Mouse (Mus musculus) layer of hippocampus, postnatal 10 days (tissue): ENCODE results near the gene Cda. TPM values are rescaled to one million over a fixed set of nuclear protein-coding genes. Genes with fewer than 3 reads are reported as not detected.
"Not testable (repeated sequence)": the region's sequence is repeated elsewhere in the genome, so short reads cannot be mapped to it uniquely, and the experiment has no call there.

Source experiments
- DNase-seq, 2 experiments: peaks; one replicate each; pipeline ENCODE4 v3.0.0; 2021; ENCODE audit warnings: low spot score in 2 of 2
- total RNA-seq, 2 experiments: library from RNA; stranded (reverse); gene quantifications; 2 replicates each; pipeline ENCODE4 v1.2.3; 2021

Gene Cda
- total RNA-seq, 2 experiments from 2014 or later, result 2.1 to 2.3 TPM

DNA sequence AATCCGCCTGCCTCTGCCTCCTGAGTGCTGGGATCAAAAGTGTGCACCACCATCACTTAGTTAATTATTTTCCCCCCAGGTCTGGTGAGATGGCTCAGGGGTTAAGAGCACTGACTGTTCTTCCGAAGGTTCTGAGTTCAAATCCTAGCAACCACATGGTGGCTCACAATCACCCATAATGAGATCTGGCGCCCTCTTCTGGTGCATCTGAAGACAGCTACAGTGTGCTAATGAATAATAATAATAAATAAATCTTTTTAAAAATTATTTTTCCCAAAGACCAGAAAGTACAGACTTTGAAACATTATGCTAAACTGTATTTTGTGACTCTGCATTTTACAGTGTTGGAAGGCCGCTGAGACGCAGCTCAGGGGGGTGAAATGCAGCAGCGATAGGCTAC lies 32.1 kb downstream of the Cda start:
- peak in 1 of 2 experiments; percentile 11 for DNase-seq

DNA sequence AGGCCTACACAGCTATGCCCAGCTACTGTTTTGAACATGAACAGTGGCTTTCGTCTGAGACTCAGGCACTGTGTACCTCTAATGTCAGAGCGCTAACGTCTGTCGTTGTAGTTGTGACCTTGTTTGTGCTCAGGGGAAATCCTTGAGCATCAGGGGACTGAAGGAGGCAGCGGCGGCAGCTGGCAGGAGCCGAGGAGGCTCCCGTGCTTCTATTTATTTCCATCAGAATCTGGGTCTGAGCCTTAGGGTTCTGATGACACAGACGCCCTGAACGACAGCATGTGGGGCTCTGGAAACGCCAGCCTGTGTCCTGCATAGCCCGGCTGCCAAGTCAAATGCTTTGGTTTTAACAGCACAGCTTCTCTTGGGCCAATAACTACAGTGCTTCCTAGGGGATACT lies 32.8 kb downstream of the Cda start:
- DNase-seq, result peak in 1 of 2 experiments; percentile 10

DNA sequence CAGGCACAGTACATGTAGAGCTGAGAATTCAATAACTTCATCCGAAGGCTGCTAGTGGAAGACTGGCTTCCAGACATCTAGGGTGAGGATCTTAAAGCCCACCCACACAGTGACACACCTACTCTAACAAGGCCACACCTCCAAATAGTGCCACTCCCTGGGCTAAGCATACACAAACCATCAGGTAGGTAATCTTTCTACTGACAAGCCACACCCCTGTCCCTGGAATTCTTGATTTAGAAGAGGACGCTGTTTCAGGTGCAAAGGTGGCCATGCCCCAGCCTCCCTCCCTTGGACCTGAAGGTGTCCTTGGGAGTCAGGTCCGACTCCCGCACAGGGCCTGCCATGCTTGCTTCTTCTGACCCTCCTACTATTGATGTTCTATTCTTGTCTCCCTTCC lies 34.7 kb downstream of the Cda start:
- DNase-seq, result no peak

DNA sequence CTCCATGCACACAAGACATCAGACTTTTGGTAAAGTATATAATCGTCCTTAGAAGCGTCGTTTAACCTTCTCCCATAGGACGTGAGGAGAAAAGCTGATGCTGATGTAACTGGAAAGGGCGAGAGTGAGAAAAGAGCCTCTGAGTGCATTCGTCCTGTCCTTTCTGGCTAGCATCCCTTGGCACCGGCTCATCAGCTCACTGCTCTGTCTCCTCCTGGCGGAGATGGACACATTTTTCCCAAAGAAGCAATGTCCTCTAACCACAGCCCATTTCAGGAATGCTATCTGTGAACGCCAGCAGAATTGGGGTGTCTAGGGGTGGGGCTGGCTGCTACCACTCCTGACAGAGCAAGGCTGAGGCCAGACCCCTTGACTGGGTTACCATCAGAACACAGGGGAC lies 36.1 kb downstream of the Cda start:
- DNase-seq, result no peak

GRCm38 (mm10) chr4:138330264-138330671 lies 37.5 kb downstream of the Cda start:
- DNase-seq, result no peak

DNA sequence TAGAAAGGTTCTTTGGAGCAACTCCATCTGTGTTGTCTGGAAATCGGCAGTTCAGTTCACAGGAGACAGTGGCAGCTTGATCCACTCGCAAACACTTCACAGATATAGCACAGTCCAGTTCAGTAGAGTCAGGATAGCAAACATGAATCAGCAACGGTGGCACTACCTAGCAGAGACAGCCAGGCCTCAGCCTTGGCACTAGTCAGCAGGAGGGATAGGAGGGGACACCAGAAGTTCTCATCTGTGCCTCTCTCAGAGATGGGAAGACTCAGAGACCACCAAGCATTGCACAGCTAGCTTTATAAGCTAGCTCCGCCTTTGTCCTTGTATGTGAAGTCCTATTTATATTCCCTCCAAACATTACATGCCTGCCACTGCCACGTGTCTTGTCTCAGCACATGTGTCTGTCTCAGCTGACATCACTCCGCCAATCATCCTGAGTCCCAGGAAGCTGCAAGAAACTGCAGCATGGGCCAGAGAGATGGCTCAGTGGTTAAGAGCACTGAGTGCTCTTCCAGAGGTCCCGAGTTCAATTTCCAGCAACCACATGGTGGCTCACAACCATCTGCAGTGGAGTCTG lies 39.8 kb downstream of the Cda start:
- no peak for DNase-seq

DNA sequence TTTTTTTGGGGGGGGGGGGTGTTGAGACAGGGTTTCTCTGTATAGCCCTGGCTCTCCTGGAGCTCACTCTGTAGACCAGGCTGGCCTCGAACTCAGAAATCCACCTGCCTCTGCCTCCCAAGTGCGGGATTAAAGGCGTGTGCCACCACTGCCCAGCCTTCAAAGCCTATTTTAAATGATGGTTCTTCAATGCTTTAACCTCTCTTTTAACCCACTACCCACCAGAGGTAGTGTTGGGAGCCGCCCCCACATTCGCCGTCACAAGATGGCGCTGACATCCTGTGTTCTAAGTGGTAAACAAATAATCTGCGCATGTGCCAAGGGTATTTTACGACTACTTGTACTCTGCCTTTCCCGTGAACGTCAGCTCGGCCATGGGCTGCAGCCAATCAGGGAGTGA lies 40.6 kb downstream of the Cda start:
- DNase-seq, result not testable (repeated sequence)

GRCm38 (mm10) chr4:138326077-138326695 lies 41.6 kb downstream of the Cda start, which contains the start of gene Pink1:
Gene Pink1 (minus strand): TSS chr4:138326307.
- peak; percentile 95 to 96 for DNase-seq

GRCm38 (mm10) chr4:138325466-138326076 lies 42.2 kb downstream of the Cda start:
- DNase-seq, result peak; percentile 91 to 95

- no peak for DNase-seq
Observed at GRCm38 (mm10) chr4:138324451-138324850, 43.3 kb downstream of the Cda start.

GRCm38 (mm10) chr4:138323753-138324152 lies 44.0 kb downstream of the Cda start:
- no peak for DNase-seq

DNA sequence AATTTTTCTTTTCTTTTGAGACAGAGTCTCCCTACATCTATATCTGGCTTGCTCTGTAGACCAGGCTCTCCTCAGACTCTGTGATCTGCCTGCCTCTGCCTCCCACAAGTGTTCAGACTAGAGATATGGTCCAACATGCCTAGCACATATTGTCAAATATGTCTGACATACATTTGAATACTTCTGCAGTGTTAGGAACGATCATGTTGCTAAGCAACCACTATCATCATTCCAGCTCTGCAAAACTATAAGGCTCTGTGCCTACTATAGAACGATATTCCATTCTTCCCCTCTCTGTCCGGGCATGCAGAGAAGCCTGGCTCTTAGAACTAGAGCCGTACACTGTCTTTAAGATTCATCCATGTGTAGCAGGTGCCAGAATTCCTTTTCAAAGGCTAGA lies 45.1 kb downstream of the Cda start:
- DNase-seq, result no peak

- DNase-seq, result no peak
Observed at GRCm38 (mm10) chr4:138321488-138321887, 46.3 kb downstream of the Cda start.

DNA sequence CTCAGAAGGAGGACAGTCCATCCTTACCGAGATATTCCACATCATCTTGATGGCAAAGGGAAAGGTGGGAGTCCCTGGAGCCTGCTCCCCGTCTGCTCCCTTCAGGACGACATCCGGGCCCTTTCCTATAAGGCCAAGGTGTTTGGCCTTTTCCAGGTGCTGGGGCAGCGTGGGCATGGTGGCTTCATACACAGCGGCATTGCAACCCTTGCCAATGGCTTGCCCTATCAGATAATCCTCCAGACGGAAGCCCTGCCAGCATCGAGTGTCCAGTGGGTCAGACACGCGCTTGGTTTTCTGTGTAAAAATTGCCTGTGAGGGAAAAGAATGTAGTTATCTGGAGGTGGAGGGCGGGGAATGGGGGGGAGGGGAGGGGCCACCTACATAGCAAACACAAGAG lies 47.1 kb downstream of the Cda start:
- DNase-seq, result no peak

GRCm38 (mm10) chr4:138319508-138319907 lies 48.3 kb downstream of the Cda start:
- DNase-seq, result peak; percentile 92

DNA sequence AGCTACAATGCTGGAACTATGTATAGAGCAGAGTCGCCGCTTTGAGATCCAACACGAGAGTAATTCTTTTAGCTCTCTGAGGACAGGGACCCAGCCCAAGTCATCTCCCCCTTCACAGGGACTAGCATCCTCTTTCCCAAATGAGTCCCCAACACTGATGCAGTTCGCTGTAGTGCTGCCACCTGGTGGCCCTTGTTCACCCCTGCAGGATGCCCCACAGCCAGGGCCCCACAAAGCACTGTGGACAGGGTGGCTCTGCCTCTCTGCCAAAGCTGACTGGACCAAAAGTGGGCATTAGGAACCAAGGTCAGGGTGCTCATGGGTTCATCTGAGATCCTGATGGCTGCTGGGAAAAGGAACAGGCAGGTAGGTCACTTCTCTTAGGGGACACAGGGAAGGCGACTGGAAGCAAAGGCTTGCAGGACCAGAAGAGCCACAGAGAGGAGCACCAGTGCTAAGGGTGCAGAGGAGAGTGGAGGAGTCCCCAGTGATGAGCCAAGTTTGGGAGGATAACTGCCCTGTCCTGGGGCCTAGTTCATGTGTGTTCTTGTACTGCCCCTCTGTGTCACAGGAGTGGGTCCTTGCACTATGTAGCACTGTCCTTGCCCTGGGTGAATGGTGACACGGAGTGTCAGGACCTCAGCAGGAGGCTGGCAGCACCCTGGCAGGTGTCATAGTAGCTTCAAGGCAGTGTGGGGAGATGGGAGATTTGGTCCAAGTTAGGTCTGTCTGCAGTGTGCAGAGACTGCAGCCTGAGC lies 49.1 kb downstream of the Cda start:
- DNase-seq, result peak; percentile 72 to 80

DNA sequence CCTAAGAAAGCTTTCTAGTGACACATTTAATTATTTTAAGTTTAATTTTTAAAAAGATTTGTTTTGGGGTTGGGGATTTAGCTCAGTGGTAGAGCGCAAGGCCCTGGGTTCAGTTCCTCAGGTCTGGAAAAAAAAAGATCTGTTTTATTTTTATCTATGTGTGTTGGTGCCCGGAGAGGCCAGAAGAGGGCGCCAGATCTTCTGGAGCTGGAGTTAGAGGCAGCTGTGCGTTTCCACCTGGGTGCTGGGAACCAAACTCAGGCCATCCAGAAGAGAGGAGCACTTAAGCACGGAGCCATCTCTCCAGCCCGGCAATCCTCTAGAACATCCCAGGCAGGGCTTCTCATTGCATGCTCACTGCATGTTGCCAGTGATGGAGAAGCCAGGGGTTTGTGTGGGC lies 51.4 kb downstream of the Cda start:
- DNase-seq, result no peak

DNA sequence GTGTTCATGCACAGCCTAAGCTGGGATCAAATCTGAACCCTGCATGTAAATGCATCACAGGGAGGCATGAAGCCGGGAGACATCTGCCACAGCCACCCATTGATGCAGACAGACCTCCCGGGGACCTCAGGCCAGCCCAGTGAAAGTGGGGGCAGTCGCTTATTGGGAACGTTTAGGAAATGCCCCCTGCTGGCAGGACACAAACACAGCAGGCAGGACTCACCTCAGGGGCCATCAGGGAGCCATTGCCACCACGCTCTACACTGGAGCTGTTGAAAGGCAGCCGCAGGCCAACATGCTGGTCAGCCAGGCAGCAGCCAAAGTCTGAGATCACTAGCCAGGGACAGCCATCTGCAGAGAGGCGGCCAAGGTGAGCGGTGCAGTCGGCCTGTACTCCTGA lies 52.0 kb downstream of the Cda start:
- peak in 1 of 2 experiments; percentile 17 for DNase-seq

GRCm38 (mm10) chr4:138313795-138314194 lies 54.0 kb downstream of the Cda start:
- DNase-seq, result no peak

DNA sequence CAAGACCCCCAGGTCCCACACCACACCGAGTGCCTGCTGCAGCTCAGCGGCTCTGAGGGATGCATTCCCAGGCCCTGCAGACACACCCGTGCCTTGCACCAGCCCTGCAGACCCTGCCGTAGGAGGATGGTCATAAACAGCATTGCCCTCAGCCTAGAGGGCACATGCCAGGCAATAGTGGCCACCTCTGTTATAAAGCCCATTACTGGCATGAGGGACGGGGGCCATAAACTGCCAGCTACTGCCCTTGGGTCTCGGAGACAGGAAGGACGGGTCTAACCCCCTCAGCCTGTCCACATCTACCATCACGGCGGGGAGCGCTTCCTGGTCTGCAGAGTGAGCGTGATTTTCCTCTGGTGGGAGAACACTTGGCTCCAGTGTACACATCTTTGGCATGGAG lies 54.8 kb downstream of the Cda start:
- DNase-seq, result no peak

DNA sequence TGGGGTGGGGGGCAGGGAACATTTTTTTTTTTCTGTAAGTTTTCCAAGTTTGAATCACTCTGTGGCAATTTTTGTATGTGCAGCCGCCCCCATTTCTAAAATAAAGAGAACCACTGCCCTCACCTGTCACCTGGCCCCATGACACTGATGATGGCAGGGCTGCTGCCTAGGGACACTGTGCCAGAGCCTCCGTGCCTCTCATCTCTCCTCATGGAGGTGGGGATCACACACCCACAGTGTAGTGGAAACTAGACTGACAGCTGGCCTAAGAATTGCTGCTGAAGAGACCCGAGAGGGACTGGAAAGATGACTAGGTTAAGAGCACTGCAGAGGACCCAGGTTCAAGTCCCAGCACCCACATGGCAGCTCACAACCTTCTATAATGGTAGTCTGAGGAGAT lies 55.7 kb downstream of the Cda start:
- no peak for DNase-seq

DNA sequence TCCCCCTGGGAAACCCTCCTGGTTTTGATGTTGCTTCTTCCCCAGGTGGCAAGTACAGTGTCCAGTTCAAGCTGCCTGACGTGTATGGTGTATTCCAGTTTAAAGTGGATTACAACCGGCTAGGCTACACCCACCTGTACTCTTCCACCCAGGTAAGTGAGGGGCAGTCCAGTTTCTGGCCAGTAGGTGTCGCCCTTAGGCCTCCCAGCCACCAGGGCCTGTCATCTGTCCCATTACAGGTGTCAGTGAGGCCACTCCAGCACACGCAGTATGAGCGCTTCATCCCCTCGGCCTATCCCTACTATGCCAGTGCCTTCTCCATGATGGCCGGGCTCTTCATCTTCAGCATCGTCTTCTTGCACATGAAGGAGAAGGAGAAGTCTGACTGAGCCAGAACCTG lies 56.2 kb downstream of the Cda start:
- DNase-seq, result peak in 1 of 2 experiments; percentile 59
